Mouse (Mus musculus): Measurements from ENCODE around the gene Lbp. TPM values are rescaled to one million over a fixed set of nuclear protein-coding genes. Genes with fewer than 3 reads are reported as not detected.

The Lbp gene
- total RNA-seq, 2 experiments from 2014 or later, result 5.2 to 7.1 TPM

DNA sequence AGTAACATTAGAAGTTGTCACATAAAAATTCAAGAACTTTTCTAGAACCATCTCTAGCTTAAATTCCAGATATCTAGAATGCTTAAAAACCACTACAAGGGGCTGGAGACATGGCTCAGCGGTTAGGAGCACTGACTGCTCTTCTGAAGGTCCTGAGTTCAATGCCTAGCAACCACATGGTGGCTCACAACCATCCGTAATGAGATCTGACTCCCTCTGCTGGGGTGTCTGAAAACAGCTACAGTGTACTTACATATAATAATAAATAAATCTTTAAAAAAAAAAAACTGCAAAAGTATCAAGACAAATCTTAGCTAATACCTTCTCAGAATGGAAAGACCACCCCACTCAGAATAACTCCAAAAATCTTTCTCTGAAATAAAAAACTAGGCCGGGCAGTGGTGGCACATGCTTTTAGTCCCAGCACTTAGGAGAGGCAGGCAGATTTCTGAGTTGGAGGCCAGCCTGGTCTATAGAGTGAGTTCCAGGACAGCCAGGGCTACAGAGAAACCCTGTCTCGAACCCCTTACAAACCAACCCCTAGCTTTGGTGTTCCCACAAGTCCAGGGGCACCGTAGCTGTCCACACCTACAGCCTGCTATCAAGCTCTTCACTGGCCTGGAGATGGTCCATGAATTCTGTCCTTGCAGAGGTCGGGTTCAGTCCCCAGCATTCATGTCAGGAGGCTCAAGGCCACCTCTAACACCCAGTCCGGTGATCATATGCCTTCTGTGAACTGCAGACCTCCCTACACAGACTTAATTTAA, 48.2 kb downstream of the Lbp start:
- no peak for DNase-seq
- Histone ChIP-seq H3K4me3 (no peak overlapping the region), H3K27ac (no peak overlapping the region)
- intact Hi-C loops (cut with DNase I), result no loop called here
- TF ChIP-seq CTCF (IDR thresholded peaks at IDR 0.05), result no peak

- no peak for DNase-seq
- Histone ChIP-seq H3K27ac (no peak overlapping the region), H3K4me3 (no peak overlapping the region)
- intact Hi-C loops (cut with DNase I), result no loop called here
- TF ChIP-seq CTCF (IDR thresholded peaks at IDR 0.05), result no peak
Observed at GRCm38 (mm10) chr2:158355238-158355637, 48.9 kb downstream of the Lbp start.

GRCm38 (mm10) chr2:158356121-158356520, 49.8 kb downstream of the Lbp start:
- no peak overlapping the region for H3K27ac ChIP-seq
- intact Hi-C loops (cut with DNase I), result no loop called here
- no peak overlapping the region for H3K4me3 ChIP-seq
- TF ChIP-seq CTCF (IDR thresholded peaks at IDR 0.05), result no peak
- no peak for DNase-seq

DNA sequence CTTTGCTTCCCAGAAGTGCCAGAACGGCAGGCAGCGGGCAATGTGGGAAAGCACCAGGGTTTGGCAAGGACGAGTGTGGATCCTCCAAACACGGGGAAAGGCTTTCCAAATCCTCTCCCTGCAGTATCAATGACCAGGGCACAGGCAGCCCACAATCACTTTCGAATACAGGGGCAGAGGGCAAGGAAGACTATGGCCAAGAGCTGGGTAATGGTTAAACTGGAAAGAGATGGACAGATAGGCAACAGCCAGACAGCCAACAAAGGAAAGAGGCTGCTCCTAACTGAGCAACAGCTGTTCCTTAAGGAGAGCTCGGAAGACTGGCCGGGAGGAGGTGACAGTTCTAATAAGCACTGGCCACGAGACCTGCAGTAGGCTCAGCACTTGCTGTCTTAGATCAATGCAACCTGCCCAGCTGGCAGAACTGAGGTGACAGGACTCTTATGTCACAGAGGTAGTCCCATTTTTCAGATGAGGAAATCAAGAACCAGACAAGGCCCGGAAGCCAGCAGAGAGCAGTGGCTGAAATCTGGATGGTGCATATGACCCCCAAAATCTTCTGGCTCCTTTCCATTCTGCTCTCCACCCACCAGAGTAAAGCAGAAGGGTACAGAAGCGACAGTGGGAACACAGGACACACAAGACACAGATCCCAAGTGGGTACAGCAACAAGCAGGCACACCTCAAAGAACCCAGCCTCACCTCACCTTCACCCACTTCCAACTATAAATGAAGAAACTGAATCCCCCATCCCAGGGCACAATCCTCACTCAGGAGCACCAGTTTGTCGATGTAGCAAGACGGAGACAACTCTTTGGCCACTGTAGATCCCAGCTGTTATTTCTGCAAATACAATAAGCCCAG, 53.7 kb downstream of the Lbp start:
- no peak for TF ChIP-seq CTCF (IDR thresholded peaks at IDR 0.05)
- Histone ChIP-seq H3K27ac (no peak overlapping the region), H3K4me3 (peak overlapping the region; percentile 82)
- DNase-seq, result no peak
- intact Hi-C loops (cut with DNase I), result no loop called here

- peak overlapping the region; percentile 82 for H3K27ac ChIP-seq
- DNase-seq, result peak; percentile 87
- TF ChIP-seq CTCF (IDR thresholded peaks at IDR 0.05), result peak; percentile 86
- peak overlapping the region; percentile 82 for H3K4me3 ChIP-seq
- intact Hi-C loops (cut with DNase I), result no loop called here
Observed at GRCm38 (mm10) chr2:158360873-158361677, 54.8 kb downstream of the Lbp start.

- intact Hi-C loops (cut with DNase I), result no loop called here
- Histone ChIP-seq H3K27ac (peak overlapping the region; percentile 82), H3K4me3 (peak overlapping the region; percentile 82)
- peak; percentile 22; the same call in 1 of the 2 replicates for TF ChIP-seq CTCF (IDR thresholded peaks at IDR 0.05)
- DNase-seq, result no peak
Observed at GRCm38 (mm10) chr2:158361678-158362320, 55.5 kb downstream of the Lbp start.

DNA sequence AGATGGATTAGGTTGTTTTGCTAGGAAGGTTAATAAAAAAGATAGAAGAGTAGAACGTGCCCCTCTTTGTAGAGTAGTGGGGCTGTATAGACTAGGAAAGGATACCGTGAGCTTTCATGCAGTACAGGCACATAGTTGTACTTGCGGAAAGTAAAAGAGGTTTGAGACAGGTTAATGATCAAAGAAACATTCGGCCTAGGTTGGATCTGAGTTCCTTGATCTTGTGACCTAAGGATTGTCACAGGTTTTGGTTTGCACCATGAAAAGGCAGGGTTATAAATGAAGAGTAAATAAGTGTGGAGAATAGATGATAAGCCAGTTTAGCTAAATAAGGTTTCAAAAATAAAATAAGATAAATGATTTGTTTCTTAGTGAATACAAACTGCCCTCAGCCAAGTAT, 57.9 kb downstream of the Lbp start:
- DNase-seq, result no peak
- no peak overlapping the region for H3K27ac ChIP-seq
- TF ChIP-seq CTCF (IDR thresholded peaks at IDR 0.05), result no peak
- intact Hi-C loops (cut with DNase I), result no loop called here
- H3K4me3 ChIP-seq, result no peak overlapping the region

- intact Hi-C loops (cut with DNase I), result no loop called here
- Histone ChIP-seq H3K4me3 (no peak overlapping the region), H3K27ac (no peak overlapping the region)
- no peak for DNase-seq
- TF ChIP-seq CTCF (IDR thresholded peaks at IDR 0.05), result no peak
Observed at GRCm38 (mm10) chr2:158365099-158365850, 59.0 kb downstream of the Lbp start.

DNA sequence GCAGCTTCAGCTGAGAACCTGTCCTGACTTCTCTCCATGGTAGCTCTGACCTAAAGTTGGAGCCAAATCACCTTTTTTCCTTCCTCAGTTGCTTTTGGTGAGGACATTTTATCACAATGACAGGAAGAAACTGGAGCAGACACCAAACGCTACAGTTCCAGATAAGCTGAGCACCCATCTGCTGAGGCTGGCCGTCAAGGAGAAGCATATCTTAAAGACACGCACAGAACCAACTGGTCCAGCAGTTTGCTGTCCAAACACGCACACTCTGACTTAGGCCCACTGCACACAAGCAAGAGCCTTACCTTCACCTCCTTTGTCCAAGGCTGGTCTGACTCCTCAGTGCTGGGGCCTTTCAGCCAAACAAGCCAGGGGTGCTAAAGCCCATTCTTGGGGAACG, 61.4 kb downstream of the Lbp start:
- no peak overlapping the region for H3K27ac ChIP-seq
- H3K4me3 ChIP-seq, result no peak overlapping the region
- TF ChIP-seq CTCF (IDR thresholded peaks at IDR 0.05), result no peak
- intact Hi-C loops (cut with DNase I), result no loop called here
- no peak for DNase-seq

- Histone ChIP-seq H3K4me3 (no peak overlapping the region), H3K27ac (no peak overlapping the region)
- DNase-seq, result no peak
- no peak for TF ChIP-seq CTCF (IDR thresholded peaks at IDR 0.05)
- intact Hi-C loops (cut with DNase I), result no loop called here
Observed at GRCm38 (mm10) chr2:158368313-158368712, 62.0 kb downstream of the Lbp start.

DNA sequence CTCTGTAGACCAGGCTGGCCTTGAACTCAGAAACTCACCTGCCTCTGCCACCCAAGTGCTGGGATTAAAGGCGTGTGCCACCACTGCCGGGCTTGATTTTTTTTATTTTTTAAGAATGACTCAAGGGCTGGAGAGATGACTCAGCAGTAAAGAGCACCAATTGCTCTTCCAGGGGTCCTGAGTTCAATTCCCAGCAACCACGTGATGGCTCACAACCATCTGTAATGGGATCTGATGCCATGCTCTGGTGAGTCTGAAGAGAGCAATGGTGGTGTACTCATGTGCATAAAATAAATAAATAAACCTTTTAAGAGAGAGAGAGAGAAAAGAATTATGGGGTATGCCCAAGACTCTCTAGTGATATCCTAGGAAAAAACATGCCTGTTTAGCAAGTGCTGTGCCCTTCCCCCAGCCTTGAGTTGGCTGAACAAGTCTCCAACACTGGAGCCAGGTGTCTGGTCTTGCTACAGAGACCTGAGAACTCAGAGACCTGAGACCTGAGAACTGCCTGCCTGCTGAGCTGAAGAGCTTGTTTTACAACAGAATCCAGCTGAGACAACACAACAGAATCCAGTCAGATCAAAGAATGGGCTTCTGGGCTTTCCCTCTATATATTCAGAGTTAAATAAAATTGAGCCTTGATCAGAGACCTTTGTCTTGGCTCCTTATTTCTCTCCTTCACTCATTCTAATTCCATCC, 63.3 kb downstream of the Lbp start:
- H3K4me3 ChIP-seq, result no peak overlapping the region
- TF ChIP-seq CTCF (IDR thresholded peaks at IDR 0.05), result no peak
- intact Hi-C loops (cut with DNase I), result no loop called here
- DNase-seq, result no peak
- H3K27ac ChIP-seq, result no peak overlapping the region

All from gastrocnemius, adult 2 months (tissue).